Mouse (Mus musculus) midbrain, embryonic 14.5 days (tissue): ENCODE data around the gene Usp29. TPM values are rescaled to one million over a fixed set of nuclear protein-coding genes. Genes with fewer than 3 reads are reported as not detected.
A peak's percentile ranks its signal among the peaks of the same experiment; 100 is the strongest.

ENCODE experiments used
- ATAC-seq: fragments of 200-750 bp; cut with Nextera tagmentation; 2 replicates; pipeline ENCODE4 v1.8.0; 2017; ENCODE audit warnings: moderate number of reproducible peaks, moderate library complexity; ENCODE audit not compliant: low FRiP score, low TSS enrichment
- DNase-seq: peaks from one replicate; pipeline ENCODE4 v3.0.0-alpha.2; 2015
- H3K27ac ChIP-seq: fragments of 300-500 bp; sonication (generic); replicated peaks from 2 replicates; pipeline ENCODE4 v1.5.1; 2014; ENCODE audit warnings: mild to moderate bottlenecking, low read depth, low read length, moderate library complexity
- H3K27me3 ChIP-seq: fragments of 300-500 bp; sonication (generic); 2 replicates; pipeline ENCODE4 v1.6.1; 2014; ENCODE audit warnings: low read length, control low read depth, mixed read lengths; ENCODE audit not compliant: control insufficient read depth, insufficient read depth
- H3K36me3 ChIP-seq: fragments of 300-500 bp; sonication (generic); 2 replicates; pipeline ENCODE4 v1.6.1; 2014; ENCODE audit warnings: low read length, control low read depth; ENCODE audit not compliant: control insufficient read depth, insufficient read depth
- H3K4me1 ChIP-seq: fragments of 300-500 bp; sonication (generic); 2 replicates; pipeline ENCODE4 v1.6.1; 2014; ENCODE audit warnings: mild to moderate bottlenecking, antibody characterized with exemption, low read length, control low read depth; ENCODE audit not compliant: control insufficient read depth, insufficient read depth
- H3K4me2 ChIP-seq: fragments of 300-500 bp; sonication (generic); 2 replicates; pipeline ENCODE4 v1.6.1; 2014; ENCODE audit warnings: mild to moderate bottlenecking, low read length, moderate library complexity
- H3K4me3 ChIP-seq: fragments of 300-500 bp; sonication (generic); replicated peaks from 2 replicates; pipeline ENCODE4 v1.5.1; 2014; ENCODE audit warnings: low read depth, low read length
- H3K9ac ChIP-seq: fragments of 300-500 bp; sonication (generic); replicated peaks from 2 replicates; pipeline ENCODE4 v1.6.1; 2014; ENCODE audit warnings: mild to moderate bottlenecking, low read length, moderate library complexity
- H3K9me3 ChIP-seq: fragments of 300-500 bp; sonication (generic); 2 replicates; pipeline ENCODE4 v1.6.1; 2016; ENCODE audit warnings: low read length, control low read depth, mixed read lengths; ENCODE audit not compliant: control insufficient read depth
- WGBS: fragments of 180-500 bp; shearing (Covaris S2); extraction: QIAGEN DNeasy Blood & Tissue Kit; methylation state at CpG from one replicate; pipeline ENCODE4 v1.1.7; 2014; 5-methylcytosine and 5-hydroxymethylcytosine counted together
- polyA plus RNA-seq: library from polyadenylated mRNA; unstranded; fragments of >200 nt; fragmentation: Nextera tagmentation; extraction: Ambion mirVana; gene quantifications from 2 replicates; pipeline ENCODE4 v1.2.1, GENCODE M21; 2014

Gene Usp29
- polyA plus RNA-seq, 1 experiment from 2014 or later, result 31.6 TPM

DNA sequence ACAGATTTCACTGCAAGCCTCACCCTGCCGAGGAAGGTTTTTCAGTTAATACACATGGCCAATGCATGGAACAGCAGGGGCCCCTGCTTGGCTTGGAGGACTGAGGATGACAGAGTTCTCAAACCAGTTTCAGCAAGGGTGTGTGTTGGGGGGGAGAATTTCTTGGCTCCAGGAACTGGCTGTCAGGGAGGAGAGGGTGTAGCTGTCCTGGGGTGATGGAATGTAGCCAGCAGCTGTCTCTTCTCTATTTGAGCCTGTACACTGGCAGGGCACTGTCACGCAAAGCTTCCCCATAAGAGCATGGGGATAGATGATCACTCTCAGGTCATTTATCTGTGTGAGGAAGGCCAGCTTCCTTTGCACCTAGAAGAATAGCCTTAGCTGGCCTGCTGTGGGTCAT lies 46.7 kb downstream of the Usp29 start:
- Histone ChIP-seq H3K9ac (no peak overlapping the region), H3K4me2 (no peak overlapping the region), H3K36me3 (no peaks in the 10 kb centered on the region), H3K27ac (peak overlapping the region; percentile 60), H3K4me3 (no peak overlapping the region), H3K9me3 (no peaks in the 10 kb centered on the region), H3K27me3 (no peaks in the 10 kb centered on the region), H3K4me1 (peaks cover 8% of the 10 kb centered on the region; the same call in 1 of the 2 replicates)
- WGBS, result 62% methylated on average over 2 of the region's 2 CpGs
- no peak for ATAC-seq
- DNase-seq, result no peak

DNA sequence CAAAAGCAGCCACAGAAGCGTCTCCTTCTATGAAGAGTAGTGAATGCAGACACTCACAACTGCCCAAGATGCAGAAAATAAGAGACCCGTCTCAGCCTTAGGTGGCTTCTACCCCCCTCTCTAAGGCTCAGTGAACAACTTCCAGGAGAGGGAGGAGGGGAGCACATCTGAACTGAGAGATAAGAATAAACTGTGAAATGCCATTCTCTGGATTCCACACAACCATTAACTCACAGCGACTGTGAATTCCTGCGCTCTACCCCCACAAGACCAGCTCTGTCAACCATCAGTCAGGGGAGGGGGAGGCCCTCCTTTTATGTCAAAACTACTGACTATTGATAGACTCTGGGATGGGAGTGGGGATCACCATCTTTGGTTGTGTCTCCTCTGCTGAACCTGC lies 47.3 kb downstream of the Usp29 start:
- WGBS, result 61% methylated on average over 4 of the region's 4 CpGs
- Histone ChIP-seq H3K27ac (peak overlapping the region; percentile 60), H3K4me3 (no peak overlapping the region), H3K4me1 (peaks cover 8% of the 10 kb centered on the region; the same call in 1 of the 2 replicates), H3K4me2 (no peak overlapping the region), H3K9me3 (no peaks in the 10 kb centered on the region), H3K27me3 (no peaks in the 10 kb centered on the region), H3K9ac (no peak overlapping the region), H3K36me3 (no peaks in the 10 kb centered on the region)
- ATAC-seq, result no peak
- DNase-seq, result peak; percentile 24

DNA sequence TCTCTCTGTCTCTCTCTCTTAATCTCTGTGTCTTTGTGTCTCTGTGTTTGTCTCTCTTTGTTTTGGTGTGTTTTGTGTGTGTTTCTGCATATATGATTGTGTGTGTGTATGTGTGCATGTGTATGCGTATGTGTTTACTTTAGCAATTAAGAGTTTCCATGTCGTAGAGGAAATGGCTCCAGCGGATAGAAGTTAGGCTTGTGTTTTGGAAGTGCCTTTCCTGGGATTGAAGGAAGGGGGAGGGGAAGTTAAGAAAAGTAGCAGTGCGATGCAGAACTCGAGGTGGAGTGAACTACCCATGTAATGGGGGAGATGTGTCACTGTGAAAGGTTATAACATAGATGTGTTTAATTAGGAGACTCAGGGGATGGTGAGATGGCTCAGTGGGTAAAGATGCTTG lies 48.8 kb downstream of the Usp29 start:
- no peak for ATAC-seq
- WGBS, result 90% methylated on average over 5 of the region's 5 CpGs
- Histone ChIP-seq H3K36me3 (no peaks in the 10 kb centered on the region), H3K27me3 (no peaks in the 10 kb centered on the region), H3K4me1 (peaks cover 11% of the 10 kb centered on the region; the same call in 1 of the 2 replicates), H3K4me2 (no peak overlapping the region), H3K9ac (no peak overlapping the region), H3K9me3 (no peaks in the 10 kb centered on the region), H3K27ac (no peak overlapping the region), H3K4me3 (no peak overlapping the region)
- DNase-seq, result no peak

DNA sequence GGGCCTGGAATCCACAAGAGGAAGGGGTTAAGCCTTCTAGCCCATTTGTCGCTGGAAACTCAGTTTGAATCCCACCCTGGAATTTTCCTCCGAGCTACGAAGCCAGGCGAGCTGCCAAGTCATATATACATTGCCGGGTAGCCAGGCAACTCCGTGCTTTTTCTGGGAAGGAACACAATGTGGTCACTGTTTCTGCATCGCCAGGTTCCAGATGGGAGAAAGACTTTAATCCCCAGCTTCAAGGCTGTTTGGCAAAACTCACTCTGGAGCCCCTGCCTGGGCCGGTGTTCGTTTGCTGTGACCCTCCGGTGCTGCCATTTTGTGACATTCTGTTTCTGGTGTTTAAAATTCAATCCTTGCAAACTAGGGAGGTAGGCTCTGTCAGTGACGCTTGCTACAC lies 51.2 kb downstream of the Usp29 start:
- H3K4me1 ChIP-seq, result peaks cover 16% of the 10 kb centered on the region; the same call in 1 of the 2 replicates
- H3K4me3 ChIP-seq, result no peak overlapping the region
- no peak overlapping the region for H3K9ac ChIP-seq
- H3K9me3 ChIP-seq, result no peaks in the 10 kb centered on the region
- no peak overlapping the region for H3K4me2 ChIP-seq
- ATAC-seq, result no peak
- H3K36me3 ChIP-seq, result no peaks in the 10 kb centered on the region
- peak; percentile 73 for DNase-seq
- WGBS, result 34% methylated on average over 11 of the region's 11 CpGs
- H3K27ac ChIP-seq, result no peak overlapping the region; the same call in 1 of the 2 replicates
- no peaks in the 10 kb centered on the region for H3K27me3 ChIP-seq

DNA sequence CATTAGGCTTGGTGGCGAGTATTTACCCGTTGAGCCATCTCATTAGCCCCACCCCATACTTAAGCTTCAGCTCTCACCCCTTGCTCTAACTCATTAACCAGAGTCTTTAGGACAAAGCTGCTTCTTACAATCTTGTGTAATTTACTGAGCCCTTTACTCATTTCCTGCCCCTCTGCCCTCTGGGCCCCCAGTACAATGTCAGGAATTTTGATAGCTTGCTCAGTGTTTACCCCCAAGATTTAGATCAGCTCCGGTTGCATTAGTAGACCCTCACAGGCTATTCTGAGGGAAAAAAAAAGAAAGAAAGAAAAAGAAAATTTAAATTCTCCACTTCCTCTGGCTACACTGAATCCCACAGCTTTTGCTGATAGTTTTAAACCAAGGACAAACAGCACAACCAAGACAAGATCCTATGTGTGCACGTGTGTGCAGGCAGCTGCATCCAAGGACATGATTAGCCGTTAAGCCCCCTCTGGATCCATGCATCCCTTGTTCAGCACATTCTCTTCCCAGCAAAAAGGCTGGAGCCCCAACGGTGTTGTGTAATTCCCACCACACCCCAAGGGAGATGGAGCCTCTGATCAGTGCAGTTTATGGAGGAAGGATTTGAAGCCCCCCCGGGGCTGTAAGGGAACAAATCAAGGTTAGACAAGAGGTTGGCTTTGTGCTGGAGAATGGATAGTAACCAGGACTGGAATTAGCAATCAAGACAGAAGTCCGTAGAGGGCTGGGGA lies 54.1 kb downstream of the Usp29 start:
- no peaks in the 10 kb centered on the region for H3K9me3 ChIP-seq
- H3K9ac ChIP-seq, result no peak overlapping the region
- no peak overlapping the region for H3K27ac ChIP-seq
- ATAC-seq (no peak), DNase-seq (peak; percentile 33)
- H3K27me3 ChIP-seq, result no peaks in the 10 kb centered on the region
- no peak overlapping the region for H3K4me3 ChIP-seq
- H3K36me3 ChIP-seq, result no peaks in the 10 kb centered on the region
- 32% methylated on average over 8 of the region's 8 CpGs for WGBS
- no peak overlapping the region for H3K4me2 ChIP-seq
- H3K4me1 ChIP-seq, result 0 out of 2 replicates have a peak, but pooled peaks cover 7% of the 10 kb centered on the region

DNA sequence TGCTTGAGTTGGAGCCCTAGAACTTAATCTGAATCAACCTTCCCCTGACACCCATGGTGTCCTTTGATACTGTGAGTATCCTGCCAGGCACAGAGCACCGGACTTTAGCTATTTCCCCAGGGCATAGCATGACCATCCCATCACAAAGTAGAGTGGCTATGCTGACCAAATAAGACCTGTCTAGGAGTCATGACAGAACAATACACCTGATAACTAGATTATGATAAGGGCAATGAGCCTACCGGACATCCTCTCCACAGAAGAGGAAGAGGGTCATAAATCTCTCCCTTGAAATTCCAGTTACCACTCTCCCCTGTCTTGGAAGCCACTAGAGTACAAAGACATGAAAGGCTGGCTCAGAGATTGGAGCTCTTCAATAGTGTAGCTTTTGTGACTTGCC lies 56.6 kb downstream of the Usp29 start:
- DNase-seq (no peak), ATAC-seq (no peak)
- Histone ChIP-seq H3K27me3 (no peaks in the 10 kb centered on the region), H3K36me3 (no peaks in the 10 kb centered on the region), H3K9me3 (no peaks in the 10 kb centered on the region), H3K27ac (no peak overlapping the region), H3K9ac (no peak overlapping the region), H3K4me2 (no peak overlapping the region), H3K4me3 (no peak overlapping the region), H3K4me1 (0 out of 2 replicates have a peak, but pooled peaks cover 7% of the 10 kb centered on the region)
- 92% methylated on average over 2 of the region's 2 CpGs for WGBS

DNA sequence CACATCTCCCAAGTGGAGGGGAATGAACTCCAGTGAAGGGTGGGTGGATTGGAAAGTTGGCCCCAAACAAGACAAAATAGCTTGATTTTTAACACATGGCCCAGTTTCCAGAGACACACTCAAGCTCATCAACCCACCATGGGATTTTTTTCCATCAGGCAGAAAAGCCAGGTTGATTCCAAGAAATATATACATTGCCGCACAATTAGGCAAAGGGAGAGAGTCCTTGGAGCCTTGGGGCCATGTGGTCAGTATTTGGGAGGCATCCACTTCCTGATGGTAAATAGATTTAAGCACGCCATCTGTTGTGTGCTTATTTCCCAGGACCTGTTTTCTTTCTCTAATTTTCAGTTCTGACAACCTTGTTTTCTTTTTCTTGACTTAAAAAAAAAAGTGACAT lies 57.7 kb downstream of the Usp29 start:
- Histone ChIP-seq H3K9ac (no peak overlapping the region), H3K27ac (no peak overlapping the region), H3K9me3 (no peaks in the 10 kb centered on the region), H3K27me3 (no peaks in the 10 kb centered on the region), H3K4me3 (no peak overlapping the region), H3K36me3 (no peaks in the 10 kb centered on the region; the same call in 1 of the 2 replicates), H3K4me2 (no peak overlapping the region), H3K4me1 (0 out of 2 replicates have a peak, but pooled peaks cover 7% of the 10 kb centered on the region)
- 89% methylated on average over 2 of the region's 2 CpGs for WGBS
- ATAC-seq (no peak), DNase-seq (no peak)

DNA sequence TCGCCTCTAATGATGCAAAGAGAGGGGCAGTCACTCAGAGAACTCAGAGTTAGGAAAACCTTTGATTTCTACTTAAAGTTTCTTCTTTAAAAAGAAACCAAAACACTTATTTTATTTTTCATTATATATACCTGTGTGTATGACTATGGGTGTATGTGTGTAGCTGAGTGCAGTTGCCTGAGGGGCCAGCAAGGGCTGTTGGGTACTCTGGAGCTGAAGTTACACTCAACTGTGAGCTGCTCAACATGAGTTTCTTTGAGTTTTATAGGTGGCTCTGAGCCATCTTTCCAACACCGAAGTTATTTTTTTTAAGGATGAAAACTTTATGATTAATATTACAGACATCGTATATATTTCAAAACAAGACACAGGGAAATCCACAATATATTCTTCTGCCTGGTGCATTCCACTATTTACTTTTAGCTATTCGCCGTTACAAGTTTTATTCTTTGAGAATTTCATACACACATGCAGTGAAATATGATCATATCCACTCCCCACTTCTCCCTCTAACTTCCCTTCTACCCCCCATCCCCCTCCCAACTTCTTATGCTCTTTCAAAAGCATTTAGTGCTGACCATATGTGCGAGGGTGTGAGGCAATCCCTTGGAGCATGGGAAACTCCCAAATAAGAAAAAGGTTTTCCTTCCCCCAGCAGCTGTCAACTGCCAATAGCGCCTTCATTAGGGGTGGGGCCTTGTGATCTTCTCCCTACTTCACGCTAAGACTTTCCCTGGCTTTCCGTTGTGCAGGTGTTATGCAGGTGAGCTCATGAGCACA lies 61.1 kb downstream of the Usp29 start:
- no peaks in the 10 kb centered on the region; the same call in 1 of the 2 replicates for H3K36me3 ChIP-seq
- ATAC-seq (no peak), DNase-seq (no peak)
- H3K9me3 ChIP-seq, result no peaks in the 10 kb centered on the region
- no peak overlapping the region for H3K27ac ChIP-seq
- H3K9ac ChIP-seq, result no peak overlapping the region
- H3K4me1 ChIP-seq, result no peaks in the 10 kb centered on the region
- no peak overlapping the region for H3K4me3 ChIP-seq
- no peak overlapping the region for H3K4me2 ChIP-seq
- no peaks in the 10 kb centered on the region for H3K27me3 ChIP-seq
- 91% methylated on average over 9 of the region's 9 CpGs for WGBS
